Mouse (Mus musculus): Measurements from ENCODE around the gene Olfr314.

GRCm38 (mm10) chr11:58790646-58791045 is 7.9 kb downstream of the Olfr314 start:
- TF ChIP-seq CTCF (conservative IDR thresholded peaks at IDR 0.05; ENCODE audit: low read length) (no peak), NANOG (IDR thresholded peaks at IDR 0.05; ENCODE audit: borderline replicate concordance, low read length) (no peak)
